Mouse (Mus musculus) liver, embryonic 14.5 days (tissue): ENCODE data around the gene Map4k5. TPM values are rescaled to one million over a fixed set of nuclear protein-coding genes. Genes with fewer than 3 reads are reported as not detected.

Experiments
- ATAC-seq: fragments of 200-750 bp; cut with Nextera tagmentation; 2 replicates; pipeline ENCODE4 v1.8.0; 2017; ENCODE audit warnings: moderate number of reproducible peaks, mild to moderate bottlenecking, moderate library complexity; ENCODE audit not compliant: insufficient read depth
- DNase-seq, 3 experiments: peaks; one replicate each; pipeline ENCODE4 v3.0.0-alpha.2; 2012 to 2013; ENCODE audit warnings: low read depth in 3 of 3, low spot score in 3 of 3
- H3K27ac ChIP-seq: fragments of 300-500 bp; sonication (generic); 2 replicates; pipeline ENCODE4 v1.5.1; 2014; ENCODE audit warnings: moderate library complexity, mild to moderate bottlenecking, control low read depth, inconsistent platforms
- H3K27me3 ChIP-seq: fragments of 300-500 bp; sonication (generic); 2 replicates; pipeline ENCODE4 v1.6.1; 2014; ENCODE audit warnings: mild to moderate bottlenecking, low read length, moderate library complexity; ENCODE audit not compliant: control insufficient read depth, insufficient read depth
- H3K36me3 ChIP-seq: fragments of 300-500 bp; sonication (generic); replicated peaks from 2 replicates; pipeline ENCODE4 v1.6.1; 2014; ENCODE audit warnings: low read depth; ENCODE audit not compliant: control insufficient read depth, insufficient read depth
- H3K4me1 ChIP-seq, 2 experiments: fragments of 200-500 bp in 1 of 2; fragments of 300-500 bp in 1 of 2; sonication (generic) in 1 of 2; replicated peaks; 2 replicates each; pipeline ENCODE4 v1.6.1; 2012 to 2014; ENCODE audit warnings: antibody characterized with exemption in 1 of 2, inconsistent platforms in 1 of 2, low read length in 1 of 2; ENCODE audit not compliant: control insufficient read depth in 2 of 2, insufficient read depth in 2 of 2
- H3K4me2 ChIP-seq: fragments of 300-500 bp; sonication (generic); 2 replicates; pipeline ENCODE4 v1.6.1; 2014; ENCODE audit warnings: low read depth, mild to moderate bottlenecking, control low read depth, moderate library complexity
- H3K4me3 ChIP-seq, 2 experiments: fragments of 200-500 bp in 1 of 2; fragments of 300-500 bp in 1 of 2; sonication (generic) in 1 of 2; 2 replicates each; pipeline ENCODE4 v1.5.1; 2012 to 2014; ENCODE audit warnings: low read depth in 2 of 2, low read length in 2 of 2, mild to moderate bottlenecking in 2 of 2, control low read depth in 1 of 2, inconsistent platforms in 1 of 2, moderate library complexity in 1 of 2; ENCODE audit not compliant: insufficient read depth in 1 of 2
- H3K9ac ChIP-seq: fragments of 300-500 bp; sonication (generic); replicated peaks from 2 replicates; pipeline ENCODE4 v1.6.1; 2014; ENCODE audit warnings: mild to moderate bottlenecking, control low read depth, moderate library complexity
- H3K9me3 ChIP-seq: fragments of 300-500 bp; sonication (generic); 2 replicates; pipeline ENCODE4 v1.6.1; 2016; ENCODE audit warnings: low read length, mixed read lengths; ENCODE audit not compliant: control insufficient read depth
- CTCF ChIP-seq: IDR thresholded peaks from 2 replicates; pipeline ENCODE4 v1.5.1; 2016; ENCODE audit warnings: antibody characterized with exemption, low read depth, control low read depth
- EP300 ChIP-seq: IDR thresholded peaks from 2 replicates; pipeline ENCODE4 v1.6.1; 2016; ENCODE audit warnings: antibody characterized with exemption, low read depth
- WGBS: fragments of 180-500 bp; shearing (Covaris S2); extraction: QIAGEN DNeasy Blood & Tissue Kit; methylation state at CpG from one replicate; pipeline ENCODE4 v1.1.7; 2014; ENCODE audit not compliant: insufficient replicate concordance; 5-methylcytosine and 5-hydroxymethylcytosine counted together
- polyA plus RNA-seq, 2 experiments: library from polyadenylated mRNA; depleted of rRNA in 1 of 2; stranded (reverse) in 1 of 2; unstranded in 1 of 2; fragments of >200 nt; fragmentation: Nextera tagmentation in 1 of 2; extraction: Ambion mirVana in 1 of 2; gene quantifications; 2 replicates each; pipeline versions ENCODE4 v1.2.1 to v1.2.3; 2012 to 2014

Gene Map4k5
- 9.8 and 13.6 TPM in 2 replicates for polyA plus RNA-seq (2012; rRNA removed)
- polyA plus RNA-seq (2014; fragmentation: Nextera tagmentation; extraction: Ambion mirVana): 26.9 and 30.7 TPM in 2 replicates

- Histone ChIP-seq H3K4me2 (peak within 1 kb of the TSS; percentile 82), H3K9ac (peak within 1 kb of the TSS; percentile 98), H3K36me3 (peaks cover 6% of the 10 kb centered on the region), H3K4me3 (peak within 1 kb of the TSS; percentile 77 to 91), H3K9me3 (no peaks in the 10 kb centered on the region), H3K4me1 (peaks cover 14 to 18% of the 10 kb centered on the region in 2 experiments), H3K27me3 (no peaks in the 10 kb centered on the region), H3K27ac (peak within 1 kb of the TSS; percentile 82)
- DNase-seq (peak; percentile 79 to 82 (median 81)), ATAC-seq (peak; percentile 95)
- TF ChIP-seq EP300 (no peak), CTCF (peak; percentile 70)
- WGBS: under 1% methylated on average over 112 of the region's 118 CpGs
Observed at GRCm38 (mm10) chr12:69892371-69893251, at the start of gene Map4k5, which contains the start of gene Atl1. Gene Map4k5 (minus strand): TSS chr12:69893200. Gene Atl1 (plus strand): TSS chr12:69892614.

GRCm38 (mm10) chr12:69941655-69942329 lies 48.8 kb upstream of the Map4k5 start:
- ATAC-seq (no peak), DNase-seq (no peak)
- TF ChIP-seq CTCF (no peak), EP300 (no peak)
- no peak overlapping the region for H3K27ac ChIP-seq
- H3K27me3 ChIP-seq: no peaks in the 10 kb centered on the region
- no peak overlapping the region for H3K4me2 ChIP-seq
- no peaks in the 10 kb centered on the region for H3K9me3 ChIP-seq
- no peak overlapping the region for H3K4me3 ChIP-seq
- no peaks in the 10 kb centered on the region; a peak in 1 of 4 replicates for H3K4me1 ChIP-seq
- 27% methylated on average over 1 of the region's 1 CpGs for WGBS
- H3K36me3 ChIP-seq: no peaks in the 10 kb centered on the region
- no peak overlapping the region for H3K9ac ChIP-seq

GRCm38 (mm10) chr12:69939291-69939690 lies 46.3 kb upstream of the Map4k5 start:
- Histone ChIP-seq H3K4me3 (no peak overlapping the region), H3K36me3 (no peaks in the 10 kb centered on the region), H3K4me1 (no peaks in the 10 kb centered on the region; a peak in 1 of 4 replicates), H3K27me3 (no peaks in the 10 kb centered on the region), H3K4me2 (no peak overlapping the region), H3K27ac (no peak overlapping the region), H3K9ac (no peak overlapping the region), H3K9me3 (no peaks in the 10 kb centered on the region)
- ATAC-seq (no peak), DNase-seq (no peak)
- TF ChIP-seq CTCF (peak; percentile 51), EP300 (no peak)
- WGBS: 48% methylated on average over 2 of the region's 2 CpGs

- ATAC-seq (no peak), DNase-seq (no peak)
- H3K27ac ChIP-seq: no peak overlapping the region
- no peak overlapping the region for H3K9ac ChIP-seq
- 52% methylated on average over 5 of the region's 5 CpGs for WGBS
- no peaks in the 10 kb centered on the region; a peak in 1 of 4 replicates for H3K4me1 ChIP-seq
- H3K4me3 ChIP-seq: no peak overlapping the region
- H3K4me2 ChIP-seq: no peak overlapping the region
- no peaks in the 10 kb centered on the region for H3K27me3 ChIP-seq
- no peaks in the 10 kb centered on the region for H3K36me3 ChIP-seq
- no peak for TF ChIP-seq CTCF
- TF ChIP-seq EP300: no peak
- no peaks in the 10 kb centered on the region for H3K9me3 ChIP-seq
Observed at GRCm38 (mm10) chr12:69937731-69938130, 44.7 kb upstream of the Map4k5 start.
